Mouse (Mus musculus) ES-CJ7 (cell line): ENCODE results near the gene Cacng5.

ENCODE experiments used
- DNase-seq: peaks from one replicate; pipeline ENCODE4 v3.0.0; 2011; ENCODE audit warnings: low read depth, low spot score

The Cacng5 gene

DNA sequence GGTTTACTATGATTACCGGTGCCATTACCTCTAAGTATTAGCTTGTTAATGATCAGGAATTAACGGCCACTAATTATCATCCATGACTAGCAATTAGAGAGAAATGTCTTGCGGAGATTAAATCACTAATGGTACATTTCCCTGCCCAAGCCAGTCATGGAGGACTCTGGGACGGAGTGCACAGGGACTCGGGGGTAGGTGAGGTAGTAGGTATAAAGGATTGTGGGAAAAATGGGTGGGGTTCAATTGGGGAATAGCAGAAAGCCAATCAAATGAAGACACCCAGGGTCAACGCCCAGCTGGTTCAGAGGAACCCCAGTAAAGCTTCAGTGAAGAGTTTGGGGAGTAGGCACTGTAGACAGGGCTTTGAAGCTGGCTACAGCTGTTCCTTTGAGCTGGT is 27.5 kb downstream of the Cacng5 start:
- no peak for DNase-seq

DNA sequence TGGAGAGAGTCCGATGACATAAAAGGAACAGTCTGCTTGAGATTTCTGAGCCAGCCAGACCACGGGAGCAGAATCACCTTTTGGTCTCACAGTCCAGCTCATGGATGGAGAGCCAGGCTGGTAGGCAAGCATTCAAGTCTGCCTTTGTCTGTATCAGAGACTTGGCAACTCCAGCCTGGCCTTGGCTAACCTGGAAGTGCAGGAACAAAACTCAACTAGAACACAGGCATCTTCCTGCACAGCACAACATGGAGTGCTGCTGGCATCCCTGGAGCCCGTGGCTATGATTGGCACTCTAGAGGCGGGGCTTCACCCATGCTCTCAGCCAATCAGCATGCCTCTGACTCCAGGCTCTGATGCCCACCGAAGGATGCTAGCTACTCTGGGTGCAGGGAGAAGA is 38.0 kb downstream of the Cacng5 start:
- no peak for DNase-seq

DNA sequence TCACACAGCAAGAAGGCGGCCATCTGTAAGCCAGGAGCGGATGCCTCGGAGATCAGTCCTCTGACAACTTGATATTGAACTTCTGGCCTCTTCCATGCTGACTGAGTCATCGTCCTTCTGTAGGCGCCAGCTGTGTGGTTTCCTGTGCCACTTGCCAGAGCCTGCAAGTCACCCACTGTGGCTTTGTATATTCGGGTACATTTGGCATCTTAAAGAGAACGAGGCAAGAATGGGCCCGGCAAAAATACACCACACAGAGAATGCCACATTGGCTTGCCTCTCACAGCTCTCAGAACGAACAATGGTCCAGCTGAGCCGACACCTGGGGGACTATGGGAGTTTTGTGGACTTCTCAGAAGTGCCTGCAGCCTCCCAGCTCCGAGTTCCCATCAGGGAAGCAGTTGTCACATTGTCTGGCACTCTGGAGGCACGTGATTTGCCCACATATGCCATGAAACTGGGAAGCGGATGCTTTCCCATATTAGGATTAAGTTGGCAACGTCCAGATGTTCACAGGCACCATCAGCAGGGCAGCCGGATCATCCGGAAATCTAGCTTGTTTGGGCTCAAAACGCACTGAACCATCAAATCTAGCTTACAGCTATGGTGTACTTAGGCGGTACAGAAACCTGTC is 38.9 kb downstream of the Cacng5 start:
- DNase-seq: no peak

DNA sequence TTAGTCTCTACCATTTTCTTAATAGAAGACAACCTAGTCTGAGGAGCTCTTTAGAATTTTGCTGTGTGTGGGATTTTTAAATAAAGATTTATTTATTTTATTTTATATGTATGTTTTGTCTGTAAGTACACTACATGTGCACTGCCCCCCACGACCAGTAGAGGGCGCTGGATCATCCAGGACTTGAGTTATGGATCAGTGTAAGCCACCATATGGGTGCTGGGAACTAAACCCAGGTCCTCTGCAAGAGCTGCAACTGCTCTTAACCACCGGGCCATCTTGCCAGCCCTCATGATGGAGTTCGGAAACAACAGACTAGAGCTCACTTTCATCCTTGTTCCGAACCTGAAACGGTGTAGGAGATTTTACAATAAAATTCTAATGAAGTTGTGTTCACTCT is 42.1 kb downstream of the Cacng5 start:
- DNase-seq: peak; percentile 18

DNA sequence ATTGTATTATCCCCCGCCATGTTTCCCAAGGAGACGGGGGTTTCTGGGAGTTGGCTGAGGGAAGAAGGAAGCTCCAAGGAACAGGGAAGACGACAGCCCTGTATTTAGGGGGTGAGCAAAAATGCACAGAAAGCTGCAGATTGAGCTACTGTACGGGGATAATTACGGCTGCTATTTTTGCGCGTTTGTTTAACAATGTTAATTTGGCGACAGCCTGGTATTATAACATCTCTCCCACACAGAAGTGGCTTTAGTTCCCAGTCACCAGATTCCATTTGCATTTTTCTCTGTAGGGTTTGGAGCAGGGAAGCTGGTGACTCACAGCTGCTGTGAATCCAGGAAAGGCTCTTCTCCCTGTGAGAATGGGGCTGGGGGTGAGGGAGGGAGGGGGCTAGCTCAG is 47.3 kb downstream of the Cacng5 start:
- DNase-seq: no peak

DNA sequence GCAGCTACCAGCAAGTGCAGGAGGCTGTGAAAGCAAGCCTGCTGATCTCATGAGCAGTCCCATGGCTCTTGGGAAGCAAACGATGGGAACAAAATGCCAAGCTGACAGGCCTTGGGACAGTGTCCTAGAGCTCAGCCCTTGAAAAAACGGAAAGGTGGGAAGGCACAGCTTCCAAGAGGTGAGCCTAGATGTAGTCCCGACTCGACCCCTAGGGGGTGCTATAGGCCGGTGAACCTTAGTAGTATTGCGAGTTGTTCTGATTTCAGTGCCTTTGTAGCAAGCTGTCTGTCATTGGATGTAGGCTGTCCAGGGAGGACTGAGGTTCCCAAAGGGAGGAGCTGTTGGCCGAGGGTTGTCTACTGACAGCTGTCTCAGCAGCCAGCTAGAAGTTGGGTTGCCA is 49.7 kb downstream of the Cacng5 start:
- peak; percentile 77 for DNase-seq

DNA sequence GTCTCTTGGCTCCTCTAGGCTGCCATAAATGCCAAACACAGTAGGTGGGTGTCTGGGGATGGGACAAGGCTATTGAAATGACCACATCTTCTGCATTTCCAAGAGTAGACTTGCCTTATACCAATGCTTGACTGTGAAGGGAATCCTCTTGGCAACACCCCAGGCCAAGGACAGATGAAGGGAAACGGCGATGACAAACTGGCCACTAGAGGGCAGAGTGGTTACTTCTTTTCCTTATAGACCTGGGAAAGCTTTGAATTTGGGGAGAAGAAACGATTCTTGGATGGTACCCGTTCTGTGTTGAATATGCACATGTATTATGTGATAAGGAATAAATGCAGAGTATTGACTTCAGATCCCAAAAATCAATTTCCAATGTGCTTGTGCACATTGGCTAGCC is 50.8 kb downstream of the Cacng5 start:
- peak; percentile 73 for DNase-seq

DNA sequence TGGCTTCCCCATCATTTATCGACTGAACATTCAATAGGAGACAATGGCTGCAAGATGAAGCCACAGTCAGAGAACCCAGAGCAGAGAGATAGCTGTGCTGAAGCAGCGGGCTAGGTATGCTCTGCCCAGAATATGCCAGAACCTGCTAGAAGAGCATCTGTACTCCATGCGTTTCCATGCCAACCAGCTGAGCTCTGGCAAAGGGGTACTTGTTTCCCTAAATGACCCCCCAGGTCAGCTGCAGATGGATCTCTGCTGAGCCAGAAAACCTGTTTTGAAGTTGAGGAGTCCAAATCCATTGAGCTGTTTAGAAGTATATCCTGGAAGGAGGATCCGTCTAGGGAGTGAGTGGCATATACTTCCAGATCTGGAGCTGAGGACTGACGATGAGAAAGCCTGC is 53.1 kb downstream of the Cacng5 start:
- no peak for DNase-seq

DNA sequence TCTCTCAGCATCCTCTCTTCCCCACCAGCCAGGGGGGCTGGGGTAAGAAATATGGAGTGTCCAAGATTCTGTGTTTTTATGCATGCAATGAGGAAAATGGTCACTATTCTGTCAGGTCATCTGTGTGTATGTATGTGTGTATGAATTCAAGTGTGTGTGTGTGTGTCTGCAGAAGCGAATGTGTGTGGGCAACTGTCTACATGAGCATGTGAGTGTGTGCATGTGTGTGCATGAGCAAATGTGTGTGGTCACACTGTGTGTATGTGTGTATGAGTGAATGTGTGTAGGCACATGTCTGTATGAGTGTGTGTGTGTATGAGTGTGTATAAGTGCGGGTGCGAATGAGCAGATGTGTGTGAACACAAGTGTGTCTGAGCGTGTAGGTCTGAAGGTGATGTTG is 55.0 kb downstream of the Cacng5 start:
- no peak for DNase-seq

DNA sequence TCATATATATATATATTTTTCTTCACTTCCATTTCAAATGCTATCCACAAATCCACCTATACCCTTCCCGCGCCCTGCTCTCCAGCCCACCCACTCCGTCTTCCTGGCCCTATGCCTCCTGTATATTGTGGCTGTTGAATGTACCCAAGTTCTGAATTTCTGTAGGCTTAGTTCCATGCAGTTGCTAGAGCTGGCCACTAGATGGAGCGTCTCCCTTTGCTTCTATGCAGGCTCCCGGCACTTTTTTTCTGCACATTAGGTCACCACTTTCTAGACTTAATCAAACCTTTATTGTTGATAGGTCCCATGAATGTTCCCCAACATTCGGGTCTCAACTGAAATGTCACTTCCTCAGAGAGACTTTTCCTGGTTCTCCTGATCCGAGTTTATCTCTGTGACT is 55.6 kb downstream of the Cacng5 start:
- peak; percentile 77 for DNase-seq

DNA sequence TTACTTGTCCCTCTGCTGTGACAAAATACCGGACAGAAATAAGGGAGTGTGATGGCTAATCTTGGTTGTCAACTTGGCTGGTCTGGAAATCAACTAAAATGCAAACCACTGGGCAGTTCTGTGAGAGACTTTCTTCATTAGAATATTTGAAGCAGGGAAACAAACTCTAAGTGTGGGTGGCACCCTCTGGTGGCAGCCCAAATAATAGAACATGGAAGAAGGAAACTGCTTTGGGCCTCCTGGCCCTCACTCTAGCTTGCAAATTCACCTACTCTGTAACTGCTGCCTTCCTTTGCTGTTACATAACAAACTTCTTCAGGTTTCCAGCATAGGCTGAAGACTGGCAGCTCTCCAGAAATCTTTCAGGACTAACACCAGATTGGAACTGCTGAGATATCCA is 61.8 kb downstream of the Cacng5 start:
- DNase-seq: peak; percentile 35

DNA sequence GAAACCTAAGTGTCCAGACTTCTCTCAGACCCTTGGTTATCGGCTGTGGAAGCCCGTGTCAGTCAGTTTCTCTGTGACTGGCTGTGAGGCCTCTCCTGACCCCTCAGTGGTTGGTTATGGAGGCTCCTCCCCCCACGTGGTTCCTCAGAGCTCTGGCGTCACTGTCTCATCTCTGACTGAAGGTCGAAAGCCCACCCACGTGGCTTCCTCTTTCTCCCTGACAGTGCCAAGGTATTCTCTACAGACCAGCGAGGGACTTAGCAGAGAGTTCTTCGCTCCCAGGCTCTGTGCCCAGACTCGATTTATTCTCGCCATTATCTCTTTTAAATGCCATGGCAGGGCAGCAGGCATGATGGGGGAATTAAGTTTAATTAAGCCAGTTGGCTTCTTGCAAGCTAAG is 65.2 kb downstream of the Cacng5 start:
- no peak for DNase-seq

DNA sequence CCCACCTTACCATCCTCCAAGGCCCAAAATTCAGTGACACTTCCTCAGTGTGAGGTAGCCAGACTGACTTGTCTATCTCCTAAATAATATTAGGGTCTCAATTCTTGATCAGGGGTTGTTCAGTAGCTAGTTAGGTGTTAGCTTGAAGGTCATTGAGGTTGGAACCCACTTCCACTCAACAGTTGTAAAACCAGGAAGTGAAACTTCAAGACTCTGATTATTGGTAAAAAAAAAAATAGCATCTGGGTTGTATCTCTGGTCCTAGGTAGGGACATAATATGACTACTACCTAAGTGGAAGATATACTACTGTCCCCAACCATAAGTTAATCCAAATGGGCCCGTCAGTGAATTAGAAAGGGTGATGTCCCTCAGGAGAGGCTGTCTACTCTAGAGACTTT is 70.7 kb downstream of the Cacng5 start:
- DNase-seq: no peak

DNA sequence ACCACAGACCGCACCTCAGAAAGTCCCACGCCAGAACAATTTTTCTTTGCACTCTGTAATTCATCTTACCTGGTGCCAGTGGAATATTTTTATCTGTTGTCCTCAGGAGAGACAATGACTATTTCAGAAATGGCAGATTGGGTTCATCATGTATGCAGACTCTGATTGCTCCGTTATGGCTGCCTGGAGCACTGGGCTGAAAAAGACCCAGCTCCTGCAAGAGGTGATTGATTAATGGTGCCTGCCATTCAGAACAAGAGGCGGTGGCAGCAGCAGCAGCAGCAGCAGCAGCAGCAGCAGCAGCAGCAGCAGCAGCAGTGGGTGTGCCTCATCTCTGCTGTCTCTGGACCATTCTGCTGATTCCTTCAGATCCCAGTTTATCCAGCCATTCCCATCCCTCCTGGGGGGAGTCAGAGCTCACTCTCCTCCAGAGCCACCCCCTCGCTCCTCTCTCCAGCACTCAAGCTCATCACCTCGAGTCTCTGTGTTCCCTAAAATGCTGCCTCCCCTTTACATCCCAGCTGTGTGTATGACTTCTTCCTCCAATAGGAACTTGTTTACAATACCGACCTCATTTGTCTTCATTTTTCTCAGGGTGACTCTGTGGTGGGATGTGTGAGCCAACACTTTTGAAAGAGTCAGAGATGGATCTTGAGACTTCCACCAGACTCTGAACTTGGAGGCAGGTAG is 81.4 kb downstream of the Cacng5 start:
- no peak for DNase-seq
